Mouse (Mus musculus): ENCODE measurements around the gene Sf3b4. TPM values are rescaled to one million over a fixed set of nuclear protein-coding genes. Genes with fewer than 3 reads are reported as not detected.

Sf3b4 gene
- polyA plus RNA-seq, 1 experiment from 2014 or later: 128 TPM

- Histone ChIP-seq H3K4me1 (replicated peaks; ENCODE audit: insufficient read depth, low read length) (no peaks in the 10 kb centered on the region), H3K4me3 (replicated peaks; ENCODE audit: low read depth, low read length) (no peak overlapping the region), H3K36me3 (ENCODE audit: insufficient read depth, low read length) (peaks cover 27% of the 10 kb centered on the region), H3K4me2 (ENCODE audit: low read length) (no peak overlapping the region), H3K27ac (no peak overlapping the region), H3K9ac (ENCODE audit: low read depth, low read length) (no peak overlapping the region), H3K27me3 (ENCODE audit: insufficient read depth, low read length) (no peaks in the 10 kb centered on the region), H3K9me3 (replicated peaks; ENCODE audit: low read length) (no peaks in the 10 kb centered on the region)
- DNase-seq (ENCODE audit: low spot score) (peak; percentile 91), ATAC-seq (replicated peaks; ENCODE audit: low FRiP score, low read depth) (no peak)
- TF ChIP-seq CTCF (IDR thresholded peaks at IDR 0.05; ENCODE audit: low read depth): peak; percentile 90
- WGBS: 16% methylated on average over 5 of the region's 5 CpGs
Measured at GRCm38 (mm10) chr3:96147950-96148349, 24.2 kb upstream of the Sf3b4 start.

GRCm38 (mm10) chr3:96151836-96152235 lies 20.3 kb upstream of the Sf3b4 start:
- 80% methylated on average over 7 of the region's 7 CpGs for WGBS
- Histone ChIP-seq H3K4me1 (replicated peaks; ENCODE audit: insufficient read depth, low read length) (no peaks in the 10 kb centered on the region), H3K27me3 (ENCODE audit: insufficient read depth, low read length) (no peaks in the 10 kb centered on the region), H3K4me3 (replicated peaks; ENCODE audit: low read depth, low read length) (no peak overlapping the region), H3K9ac (ENCODE audit: low read depth, low read length) (no peak overlapping the region), H3K36me3 (ENCODE audit: insufficient read depth, low read length) (peaks cover 42% of the 10 kb centered on the region), H3K27ac (no peak overlapping the region), H3K9me3 (replicated peaks; ENCODE audit: low read length) (no peaks in the 10 kb centered on the region), H3K4me2 (ENCODE audit: low read length) (no peak overlapping the region)
- TF ChIP-seq CTCF (IDR thresholded peaks at IDR 0.05; ENCODE audit: low read depth): no peak
- ATAC-seq (replicated peaks; ENCODE audit: low FRiP score, low read depth): no peak
- no peak for DNase-seq (ENCODE audit: low spot score)

- no peak overlapping the region for H3K4me3 ChIP-seq (replicated peaks; ENCODE audit: low read depth, low read length)
- 93% methylated on average over 5 of the region's 5 CpGs for WGBS
- TF ChIP-seq CTCF (IDR thresholded peaks at IDR 0.05; ENCODE audit: low read depth): no peak
- no peaks in the 10 kb centered on the region for H3K27me3 ChIP-seq (ENCODE audit: insufficient read depth, low read length)
- no peak overlapping the region for H3K9ac ChIP-seq (ENCODE audit: low read depth, low read length)
- peaks cover 42% of the 10 kb centered on the region for H3K36me3 ChIP-seq (ENCODE audit: insufficient read depth, low read length)
- H3K27ac ChIP-seq: no peak overlapping the region
- H3K9me3 ChIP-seq (replicated peaks; ENCODE audit: low read length): no peaks in the 10 kb centered on the region
- no peak for DNase-seq (ENCODE audit: low spot score)
- H3K4me1 ChIP-seq (replicated peaks; ENCODE audit: insufficient read depth, low read length): no peaks in the 10 kb centered on the region
- no peak for ATAC-seq (replicated peaks; ENCODE audit: low FRiP score, low read depth)
- no peak overlapping the region for H3K4me2 ChIP-seq (ENCODE audit: low read length)
Measured at GRCm38 (mm10) chr3:96152611-96153010, 19.5 kb upstream of the Sf3b4 start.

GRCm38 (mm10) chr3:96155501-96155900 lies 16.6 kb upstream of the Sf3b4 start:
- peaks cover 41% of the 10 kb centered on the region for H3K36me3 ChIP-seq (ENCODE audit: insufficient read depth, low read length)
- 77% methylated on average over 8 of the region's 8 CpGs for WGBS
- 0 out of 2 replicates have a peak, but pooled peaks have one; percentile 23 for ATAC-seq (replicated peaks; ENCODE audit: low FRiP score, low read depth)

GRCm38 (mm10) chr3:96159820-96160219 lies 12.3 kb upstream of the Sf3b4 start:
- 50% methylated on average over 4 of the region's 4 CpGs for WGBS
- Histone ChIP-seq H3K27ac (peak overlapping the region; percentile 93), H3K9me3 (replicated peaks; ENCODE audit: low read length) (no peaks in the 10 kb centered on the region), H3K4me2 (ENCODE audit: low read length) (peak overlapping the region; percentile 95), H3K27me3 (ENCODE audit: insufficient read depth, low read length) (no peaks in the 10 kb centered on the region), H3K4me3 (replicated peaks; ENCODE audit: low read depth, low read length) (no peak overlapping the region), H3K9ac (ENCODE audit: low read depth, low read length) (0 out of 2 replicates have a peak overlapping the region, but pooled peaks have one; percentile 20), H3K36me3 (ENCODE audit: insufficient read depth, low read length) (peaks cover 12% of the 10 kb centered on the region; the same call in 1 of the 2 replicates), H3K4me1 (replicated peaks; ENCODE audit: insufficient read depth, low read length) (0 out of 2 replicates have a peak, but pooled peaks cover 13% of the 10 kb centered on the region)
- DNase-seq (ENCODE audit: low spot score): peak; percentile 8
- peak; percentile 37; the same call in 1 of the 2 replicates for ATAC-seq (replicated peaks; ENCODE audit: low FRiP score, low read depth)
- TF ChIP-seq CTCF (IDR thresholded peaks at IDR 0.05; ENCODE audit: low read depth): no peak

More at GRCm38 (mm10) chr3:96155501-96155900, 16.6 kb upstream of the Sf3b4 start:
- Histone ChIP-seq H3K4me2 (ENCODE audit: low read length) (no peak overlapping the region), H3K4me3 (replicated peaks; ENCODE audit: low read depth, low read length) (no peak overlapping the region), H3K4me1 (replicated peaks; ENCODE audit: insufficient read depth, low read length) (0 out of 2 replicates have a peak, but pooled peaks cover 5% of the 10 kb centered on the region), H3K9me3 (replicated peaks; ENCODE audit: low read length) (no peaks in the 10 kb centered on the region), H3K9ac (ENCODE audit: low read depth, low read length) (no peak overlapping the region), H3K27me3 (ENCODE audit: insufficient read depth, low read length) (no peaks in the 10 kb centered on the region), H3K27ac (no peak overlapping the region)
- DNase-seq (ENCODE audit: low spot score): no peak
- TF ChIP-seq CTCF (IDR thresholded peaks at IDR 0.05; ENCODE audit: low read depth): no peak

GRCm38 (mm10) chr3:96160222-96160802 lies 11.8 kb upstream of the Sf3b4 start:
- 37% methylated on average over 4 of the region's 4 CpGs for WGBS
- no peak overlapping the region for H3K4me3 ChIP-seq (replicated peaks; ENCODE audit: low read depth, low read length)
- peaks cover 13% of the 10 kb centered on the region; the same call in 1 of the 2 replicates for H3K36me3 ChIP-seq (ENCODE audit: insufficient read depth, low read length)
- H3K4me2 ChIP-seq (ENCODE audit: low read length): peak overlapping the region; percentile 95
- H3K27me3 ChIP-seq (ENCODE audit: insufficient read depth, low read length): no peaks in the 10 kb centered on the region
- TF ChIP-seq CTCF (IDR thresholded peaks at IDR 0.05; ENCODE audit: low read depth): no peak
- 0 out of 2 replicates have a peak, but pooled peaks cover 13% of the 10 kb centered on the region for H3K4me1 ChIP-seq (replicated peaks; ENCODE audit: insufficient read depth, low read length)
- peak; percentile 71 for ATAC-seq (replicated peaks; ENCODE audit: low FRiP score, low read depth)
- DNase-seq (ENCODE audit: low spot score): peak; percentile 59
- H3K27ac ChIP-seq: peak overlapping the region; percentile 93
- H3K9me3 ChIP-seq (replicated peaks; ENCODE audit: low read length): no peaks in the 10 kb centered on the region
- H3K9ac ChIP-seq (ENCODE audit: low read depth, low read length): 0 out of 2 replicates have a peak overlapping the region, but pooled peaks have one; percentile 20
